Mouse (Mus musculus) embryonic fibroblast, embryonic 13.5 days (primary cell): ENCODE results near the gene Tcn2.

Experiments
- CTCF ChIP-seq: IDR thresholded peaks from 2 replicates; pipeline ENCODE4 v1.5.1; 2011; ENCODE audit warnings: mild to moderate bottlenecking, control low read depth, low read length, moderate library complexity, borderline replicate concordance; ENCODE audit not compliant: insufficient read depth
- POLR2A ChIP-seq: IDR thresholded peaks from 2 replicates; pipeline ENCODE4 v1.6.1; 2011; ENCODE audit warnings: low read depth, mild to moderate bottlenecking, control low read depth, low read length, moderate library complexity

- no peak for TF ChIP-seq CTCF
- no peak for TF ChIP-seq POLR2A
Measured at GRCm38 (mm10) chr11:3976678-3977077, 44.7 kb upstream of the Tcn2 start, which contains the start of gene 4930556J24Rik.
